Mouse (Mus musculus) forelimb bud, embryonic 11.5 days (tissue): Measurements from ENCODE around the gene Gm4763.
"Not testable (repeated sequence)": the region's sequence is repeated elsewhere in the genome, so short reads cannot be mapped to it uniquely, and the experiment has no call there.

ENCODE experiments used
- DNase-seq: peaks from one replicate; pipeline ENCODE4 v3.0.0-alpha.2; 2012; ENCODE audit warnings: low read depth, low spot score

Gm4763 gene

GRCm38 (mm10) chr7:24726808-24727207 is at the start of gene Gm4763:
TSS of gene Gm4763 (minus strand) at chr7:24726908.
- not testable (repeated sequence) for DNase-seq

- no peak for DNase-seq
Measured at GRCm38 (mm10) chr7:24776145-24776544, 49.4 kb upstream of the Gm4763 start.

- DNase-seq, result no peak
Measured at GRCm38 (mm10) chr7:24773942-24774535, 47.3 kb upstream of the Gm4763 start.

GRCm38 (mm10) chr7:24771361-24771760 is 44.7 kb upstream of the Gm4763 start:
- DNase-seq, result no peak

- no peak for DNase-seq
Measured at GRCm38 (mm10) chr7:24762574-24762973, 35.9 kb upstream of the Gm4763 start.

GRCm38 (mm10) chr7:24761161-24761560 is 34.5 kb upstream of the Gm4763 start:
- no peak for DNase-seq

GRCm38 (mm10) chr7:24760211-24760610 is 33.5 kb upstream of the Gm4763 start, which contains the start of gene Cd177:
TSS of gene Cd177 (minus strand) at chr7:24760311.
- DNase-seq, result no peak

GRCm38 (mm10) chr7:24758520-24758919 is 31.8 kb upstream of the Gm4763 start:
- DNase-seq, result no peak

- no peak for DNase-seq
Measured at GRCm38 (mm10) chr7:24753476-24753875, 26.8 kb upstream of the Gm4763 start.

GRCm38 (mm10) chr7:24751610-24752009 is 24.9 kb upstream of the Gm4763 start:
- DNase-seq, result no peak

- DNase-seq, result no peak
Measured at GRCm38 (mm10) chr7:24750695-24751094, 24.0 kb upstream of the Gm4763 start.

- peak; percentile 16 for DNase-seq
Measured at GRCm38 (mm10) chr7:24735970-24736670, 9.4 kb upstream of the Gm4763 start.

GRCm38 (mm10) chr7:24715039-24715438 is 11.7 kb downstream of the Gm4763 start:
- DNase-seq, result no peak

GRCm38 (mm10) chr7:24708832-24709292 is 17.8 kb downstream of the Gm4763 start, which contains the start of gene BC049730:
TSS of gene BC049730 (plus strand) at chr7:24709242.
- no peak for DNase-seq

- not testable (repeated sequence) for DNase-seq
Measured at GRCm38 (mm10) chr7:24702841-24703240, 23.9 kb downstream of the Gm4763 start.

- DNase-seq, result not testable (repeated sequence)
Measured at GRCm38 (mm10) chr7:24697891-24698290, 28.8 kb downstream of the Gm4763 start.

GRCm38 (mm10) chr7:24692693-24693092 is 34.0 kb downstream of the Gm4763 start:
- not testable (repeated sequence) for DNase-seq

- not testable (repeated sequence) for DNase-seq
Measured at GRCm38 (mm10) chr7:24687519-24687918, 39.2 kb downstream of the Gm4763 start.

GRCm38 (mm10) chr7:24684121-24684520 is 42.6 kb downstream of the Gm4763 start:
- not testable (repeated sequence) for DNase-seq

GRCm38 (mm10) chr7:24676575-24676974 is 50.1 kb downstream of the Gm4763 start, which contains the start of gene Tex101:
TSS of gene Tex101 (minus strand) at chr7:24676675.
- DNase-seq, result no peak

- DNase-seq, result no peak
Measured at GRCm38 (mm10) chr7:24671944-24672439, 54.7 kb downstream of the Gm4763 start.
